Mouse (Mus musculus) intestine, embryonic 15.5 days (tissue): Measurements from ENCODE around the gene Gm43191. TPM values are rescaled to one million over a fixed set of nuclear protein-coding genes. Genes with fewer than 3 reads are reported as not detected.

Experiments
- ATAC-seq: fragments of 200-750 bp; cut with Nextera tagmentation; 2 replicates; pipeline ENCODE4 v1.8.0; 2017; ENCODE audit warnings: moderate TSS enrichment, moderate library complexity
- H3K27ac ChIP-seq: fragments of 300-500 bp; sonication (generic); 2 replicates; pipeline ENCODE4 v1.5.1; 2015; ENCODE audit warnings: mild to moderate bottlenecking, inconsistent platforms
- H3K27me3 ChIP-seq: fragments of 300-500 bp; sonication (generic); replicated peaks from 2 replicates; pipeline ENCODE4 v1.6.1; 2015; ENCODE audit warnings: inconsistent platforms
- H3K36me3 ChIP-seq: fragments of 300-500 bp; sonication (generic); 2 replicates; pipeline ENCODE4 v1.6.1; 2015; ENCODE audit warnings: inconsistent platforms
- H3K4me1 ChIP-seq: fragments of 300-500 bp; sonication (generic); replicated peaks from 2 replicates; pipeline ENCODE4 v1.6.1; 2015; ENCODE audit warnings: inconsistent platforms
- H3K4me2 ChIP-seq: fragments of 300-500 bp; sonication (generic); replicated peaks from 2 replicates; pipeline ENCODE4 v1.6.1; 2015; ENCODE audit warnings: mild to moderate bottlenecking, inconsistent platforms
- H3K4me3 ChIP-seq: fragments of 300-500 bp; sonication (generic); replicated peaks from 2 replicates; pipeline ENCODE4 v1.5.1; 2015; ENCODE audit warnings: inconsistent platforms
- H3K9ac ChIP-seq: fragments of 300-500 bp; sonication (generic); 2 replicates; pipeline ENCODE4 v1.6.1; 2015; ENCODE audit warnings: inconsistent platforms
- H3K9me3 ChIP-seq: fragments of 300-500 bp; sonication (generic); 2 replicates; pipeline ENCODE4 v1.6.1; 2016; ENCODE audit warnings: inconsistent platforms
- WGBS: fragments of 180-500 bp; shearing (Covaris S2); methylation state at CpG from one replicate; pipeline ENCODE4 v1.1.7; 2015; 5-methylcytosine and 5-hydroxymethylcytosine counted together
- polyA plus RNA-seq: library from polyadenylated mRNA; unstranded; fragments of >200 nt; fragmentation: Nextera tagmentation; extraction: Ambion mirVana; gene quantifications from 2 replicates; pipeline ENCODE4 v1.2.1, GENCODE M21; 2015

Gene Gm43191
- polyA plus RNA-seq, 1 experiment from 2014 or later, result not detected

GRCm38 (mm10) chr3:116601781-116602180 lies 79.3 kb downstream of the Gm43191 start:
- H3K4me2 ChIP-seq, result no peak overlapping the region
- H3K9me3 ChIP-seq, result no peaks in the 10 kb centered on the region
- H3K36me3 ChIP-seq, result no peaks in the 10 kb centered on the region
- ATAC-seq, result no peak
- 92% methylated on average over 5 of the region's 5 CpGs for WGBS
- H3K27me3 ChIP-seq, result no peaks in the 10 kb centered on the region
- no peak overlapping the region for H3K9ac ChIP-seq
- no peak overlapping the region for H3K4me3 ChIP-seq
- H3K27ac ChIP-seq, result no peak overlapping the region
- H3K4me1 ChIP-seq, result no peaks in the 10 kb centered on the region

DNA sequence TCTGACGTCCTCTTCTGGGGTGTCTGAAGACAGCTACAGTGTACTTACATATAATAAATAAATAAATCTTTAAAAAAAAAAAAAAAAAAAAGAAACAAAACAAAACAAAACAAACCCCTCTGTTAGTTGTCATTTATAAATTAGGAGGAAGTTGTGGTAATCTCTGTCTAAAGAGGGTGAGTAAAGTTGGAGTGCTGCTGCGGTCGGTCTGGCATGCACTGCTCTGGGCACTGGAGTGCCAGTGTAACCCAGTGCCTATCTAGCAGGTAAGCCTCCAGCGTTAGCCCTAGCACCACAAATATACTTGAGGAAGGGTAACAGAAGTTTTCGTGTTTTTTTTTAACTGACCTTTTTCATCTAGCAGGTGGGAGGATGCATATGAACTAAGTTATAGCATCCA lies 80.1 kb downstream of the Gm43191 start:
- ATAC-seq, result no peak
- H3K4me3 ChIP-seq, result no peak overlapping the region
- no peaks in the 10 kb centered on the region for H3K27me3 ChIP-seq
- WGBS, result 88% methylated on average over 5 of the region's 5 CpGs
- no peaks in the 10 kb centered on the region for H3K4me1 ChIP-seq
- H3K9ac ChIP-seq, result no peak overlapping the region
- no peaks in the 10 kb centered on the region for H3K36me3 ChIP-seq
- no peak overlapping the region for H3K4me2 ChIP-seq
- H3K9me3 ChIP-seq, result no peaks in the 10 kb centered on the region
- H3K27ac ChIP-seq, result no peak overlapping the region

DNA sequence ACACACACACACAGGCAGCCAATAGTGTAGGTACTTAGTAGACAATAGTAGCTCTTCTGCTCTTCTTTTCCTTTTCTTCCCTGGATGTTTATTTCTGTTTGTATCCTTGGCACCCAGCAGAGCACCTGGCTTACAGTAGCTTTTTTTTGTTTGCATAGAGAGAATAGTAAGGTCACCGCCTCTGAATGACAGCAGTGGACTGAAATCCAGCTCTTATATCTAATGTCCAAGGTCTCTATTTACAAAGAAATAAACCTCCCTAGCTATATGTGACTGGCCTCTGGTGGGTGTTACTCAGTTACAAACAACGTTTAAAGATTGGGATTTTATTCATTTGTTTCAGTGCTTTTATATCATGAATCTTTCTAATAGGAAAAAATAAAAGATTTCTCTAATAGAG lies 81.4 kb downstream of the Gm43191 start:
- H3K36me3 ChIP-seq, result no peaks in the 10 kb centered on the region
- H3K4me3 ChIP-seq, result no peak overlapping the region
- H3K27ac ChIP-seq, result no peak overlapping the region
- no peaks in the 10 kb centered on the region for H3K27me3 ChIP-seq
- H3K4me2 ChIP-seq, result no peak overlapping the region
- H3K4me1 ChIP-seq, result no peaks in the 10 kb centered on the region
- H3K9ac ChIP-seq, result no peak overlapping the region
- ATAC-seq, result peak; percentile 18; the same call in 1 of the 2 replicates
- no peaks in the 10 kb centered on the region for H3K9me3 ChIP-seq
- WGBS, result 69% methylated on average over 2 of the region's 2 CpGs

- Histone ChIP-seq H3K4me2 (peak overlapping the region; percentile 67), H3K36me3 (peaks cover 2% of the 10 kb centered on the region), H3K4me1 (no peaks in the 10 kb centered on the region), H3K27ac (no peak overlapping the region), H3K9me3 (no peaks in the 10 kb centered on the region), H3K27me3 (no peaks in the 10 kb centered on the region), H3K4me3 (peak overlapping the region; percentile 90), H3K9ac (peak overlapping the region; percentile 76)
- ATAC-seq, result no peak
- 6% methylated on average over 10 of the region's 10 CpGs for WGBS
These were observed 85.5 kb downstream of the Gm43191 start for GRCm38 (mm10) chr3:116595603-116595991.

DNA sequence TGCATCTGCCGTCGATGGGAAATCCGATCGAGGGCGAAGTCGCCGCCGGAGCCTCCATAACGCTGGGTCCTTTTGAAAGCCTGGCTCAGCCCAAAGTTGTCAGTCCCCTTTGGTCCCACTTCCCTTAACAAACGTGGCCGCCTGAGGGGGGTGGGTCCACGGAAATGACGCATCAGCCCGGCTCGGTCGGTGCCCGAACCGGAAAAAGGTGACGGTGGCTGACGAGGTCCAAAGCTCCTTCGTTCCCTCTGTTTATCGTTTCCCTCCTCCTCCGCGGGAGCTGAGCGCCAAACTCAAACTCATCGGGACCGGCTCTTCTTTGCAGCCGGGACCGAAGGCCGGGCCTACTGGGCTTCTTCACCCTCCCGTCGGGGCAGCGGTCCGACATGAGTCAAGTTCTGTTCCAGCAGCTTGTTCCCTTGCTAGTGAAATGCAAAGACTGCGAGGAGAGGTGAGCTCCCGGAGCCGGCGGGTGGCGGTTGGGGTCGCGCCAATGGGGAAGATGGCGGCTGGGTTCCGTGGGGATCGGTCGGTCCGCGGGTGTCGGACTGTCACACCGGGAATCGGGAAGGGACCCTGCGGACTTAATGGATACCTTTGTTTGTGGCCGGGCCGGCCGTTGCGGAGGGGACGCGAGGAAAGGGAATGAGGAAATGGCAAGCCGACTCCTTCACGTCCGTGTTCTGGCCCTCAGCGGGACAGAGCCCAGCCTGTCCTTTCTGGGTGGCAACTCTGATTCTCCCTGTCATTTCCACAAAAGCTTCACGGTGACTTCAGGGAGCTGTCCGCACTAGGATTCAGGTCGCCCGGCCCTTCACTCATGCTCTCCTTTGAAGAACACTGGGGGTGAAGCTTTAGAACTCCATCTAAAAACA lies 86.1 kb downstream of the Gm43191 start, which contains the start of gene Sass6:
Sass6 (plus strand) TSS at position 255 of the 875 bp plus-strand sequence.
- ATAC-seq, result peak; percentile 98
- WGBS, result under 1% methylated on average over 65 of the region's 65 CpGs
- H3K4me2 ChIP-seq, result peak within 1 kb of the TSS; percentile 67
- peak within 1 kb of the TSS; percentile 79 for H3K27ac ChIP-seq
- H3K36me3 ChIP-seq, result peaks cover 6% of the 10 kb centered on the region
- H3K4me1 ChIP-seq, result no peaks in the 10 kb centered on the region
- H3K9me3 ChIP-seq, result no peaks in the 10 kb centered on the region
- H3K9ac ChIP-seq, result peak within 1 kb of the TSS; percentile 78
- H3K4me3 ChIP-seq, result peak within 1 kb of the TSS; percentile 90
- H3K27me3 ChIP-seq, result no peaks in the 10 kb centered on the region

DNA sequence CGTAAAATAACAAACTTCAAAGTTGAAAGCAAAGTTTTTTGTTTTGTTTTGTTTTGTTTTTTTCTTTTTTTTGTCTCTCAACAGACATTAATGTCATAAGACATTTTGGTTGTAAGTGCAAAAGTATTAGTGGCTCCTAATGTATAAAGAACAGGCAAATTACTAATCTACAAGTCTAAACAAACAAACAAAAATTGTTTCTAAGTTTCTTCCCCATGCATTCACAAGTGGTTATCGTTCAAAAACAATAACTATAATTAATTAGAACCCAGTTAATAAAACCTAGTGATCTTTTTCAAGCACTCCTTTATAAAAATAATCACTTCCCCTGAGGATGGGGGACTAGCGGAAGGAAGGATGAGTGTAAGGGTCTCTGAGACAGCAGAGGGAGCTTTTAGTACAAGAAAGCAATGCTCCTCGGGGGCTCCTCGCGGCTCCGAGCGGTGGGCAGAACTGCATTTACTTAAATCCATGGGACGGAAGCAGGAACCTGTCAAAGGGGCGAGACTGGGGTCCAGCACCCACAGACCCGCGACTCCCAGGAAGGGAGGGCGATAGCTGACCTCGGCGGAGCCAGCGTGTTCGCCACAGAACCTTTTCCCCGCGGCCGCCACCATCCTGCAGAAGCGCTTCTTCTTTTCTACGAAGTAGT lies 86.9 kb downstream of the Gm43191 start:
- Histone ChIP-seq H3K27me3 (no peaks in the 10 kb centered on the region), H3K27ac (peak overlapping the region; percentile 79), H3K4me1 (no peaks in the 10 kb centered on the region), H3K9me3 (no peaks in the 10 kb centered on the region), H3K9ac (peak overlapping the region; percentile 78), H3K4me2 (peak overlapping the region; percentile 48), H3K36me3 (peaks cover 10% of the 10 kb centered on the region), H3K4me3 (peak overlapping the region; percentile 90)
- 3% methylated on average over 22 of the region's 22 CpGs for WGBS
- ATAC-seq, result peak; percentile 75

Other genes starting within 250 kb of the Gm43191 start
- gene Rtca, start 173.1 kb downstream of the Gm43191 start, polyA plus RNA-seq, result 64.2 and 68.9 TPM in 2 replicates
- 18.1 and 20.8 TPM in 2 replicates for gene Dbt, start 168.2 kb downstream of the Gm43191 start, polyA plus RNA-seq
- gene Lrrc39, start 118.3 kb downstream of the Gm43191 start, polyA plus RNA-seq, result 3.5 and 3.6 TPM in 2 replicates
- 18.0 and 20.1 TPM in 2 replicates for gene Sass6, start 86.3 kb downstream of the Gm43191 start, polyA plus RNA-seq
- 21.9 and 22.9 TPM in 2 replicates for gene Trmt13, start 66.7 kb downstream of the Gm43191 start, polyA plus RNA-seq
- gene Mfsd14a, start 18.6 kb downstream of the Gm43191 start, polyA plus RNA-seq, result 82.6 and 87.3 TPM in 2 replicates
- gene Slc35a3, start 31.6 kb upstream of the Gm43191 start, polyA plus RNA-seq, result 18.5 and 19.4 TPM in 2 replicates
- 12.1 and 12.2 TPM in 2 replicates for gene Agl, start 126.9 kb upstream of the Gm43191 start, polyA plus RNA-seq
- gene Frrs1, start 178.2 kb upstream of the Gm43191 start, polyA plus RNA-seq, result 36.6 and 39.0 TPM in 2 replicates